Mouse (Mus musculus): Measurements from ENCODE around the gene Ubqln1. TPM values are rescaled to one million over a fixed set of nuclear protein-coding genes. Genes with fewer than 3 reads are reported as not detected.

Ubqln1 gene
- total RNA-seq (2012; rRNA removed): 60.2 and 91.7 TPM in 2 replicates

- Histone ChIP-seq H3K4me3 (ENCODE audit: insufficient read depth in 1 of 2, low read depth in 1 of 2, low read length in 2 of 2, poor library complexity in 1 of 2, severe bottlenecking in 1 of 2) (peak within 1 kb of the TSS; percentile 95 to 96), H3K9me3 (ENCODE audit: control insufficient read depth, insufficient read depth, low read depth, low read length) (no peaks in the 10 kb centered on the region), H3K4me1 (ENCODE audit: control insufficient read depth in 2 of 2, insufficient read depth in 2 of 2, low read length in 2 of 2, poor library complexity in 1 of 2) (peaks cover 0 to 3% of the 10 kb centered on the region in 2 experiments), H3K27ac (ENCODE audit: insufficient read depth, low read depth, low read length, poor library complexity, severe bottlenecking) (peak within 1 kb of the TSS; percentile 79), H3K36me3 (ENCODE audit: control insufficient read depth, insufficient read depth, low read length, poor library complexity, severe bottlenecking) (no peaks in the 10 kb centered on the region), H3K9ac (ENCODE audit: insufficient read depth, low read depth, low read length, poor library complexity, severe bottlenecking) (peak within 1 kb of the TSS; percentile 96)
- peak; percentile 56 for DNase-seq (ENCODE audit: low read depth, low spot score)
- TF ChIP-seq MAFK (IDR thresholded peaks at IDR 0.05; ENCODE audit: insufficient read depth, low read depth, low read length): peak; percentile 24; the same call in 1 of the 2 replicates
- peak; percentile 65; the same call in 1 of the 2 replicates for TF ChIP-seq HCFC1 (IDR thresholded peaks at IDR 0.05; ENCODE audit: borderline replicate concordance, insufficient read depth, low read length)
- TF ChIP-seq CHD2 (IDR thresholded peaks at IDR 0.05; ENCODE audit: low read depth, low read length): no peak
- no peak for TF ChIP-seq ZNF384 (IDR thresholded peaks at IDR 0.05; ENCODE audit: low read depth, low read length)
- in situ Hi-C loops (cut with MboI; ENCODE audit: low sequenced_read_pairs in 2 of 2, unreplicated experiment in 2 of 2): no loop called here
These were observed at the start of gene Ubqln1 for GRCm38 (mm10) chr13:58215592-58216341. Gene Ubqln1 (minus strand): TSS chr13:58215653.

- in situ Hi-C loops (cut with MboI; ENCODE audit: low sequenced_read_pairs in 2 of 2, unreplicated experiment in 2 of 2): no loop called here
- Histone ChIP-seq H3K4me1 (ENCODE audit: control insufficient read depth in 2 of 2, insufficient read depth in 2 of 2, low read length in 2 of 2, poor library complexity in 1 of 2) (peaks cover 0 to 8% of the 10 kb centered on the region in 2 experiments; a peak in 1 of 4 replicates), H3K9ac (ENCODE audit: insufficient read depth, low read depth, low read length, poor library complexity, severe bottlenecking) (no peak overlapping the region), H3K36me3 (ENCODE audit: control insufficient read depth, insufficient read depth, low read length, poor library complexity, severe bottlenecking) (no peaks in the 10 kb centered on the region), H3K9me3 (ENCODE audit: control insufficient read depth, insufficient read depth, low read depth, low read length) (no peaks in the 10 kb centered on the region), H3K27ac (ENCODE audit: insufficient read depth, low read depth, low read length, poor library complexity, severe bottlenecking) (no peak overlapping the region), H3K4me3 (ENCODE audit: insufficient read depth in 1 of 2, low read depth in 1 of 2, low read length in 2 of 2, poor library complexity in 1 of 2, severe bottlenecking in 1 of 2) (no peak overlapping the region)
- DNase-seq (ENCODE audit: low read depth, low spot score): no peak
- TF ChIP-seq HCFC1 (IDR thresholded peaks at IDR 0.05; ENCODE audit: borderline replicate concordance, insufficient read depth, low read length): no peak
- TF ChIP-seq CHD2 (IDR thresholded peaks at IDR 0.05; ENCODE audit: low read depth, low read length): no peak
- TF ChIP-seq ZNF384 (IDR thresholded peaks at IDR 0.05; ENCODE audit: low read depth, low read length): no peak
- no peak for TF ChIP-seq ZC3H11A (IDR thresholded peaks at IDR 0.05; ENCODE audit: borderline replicate concordance, low read depth, low read length)
- no peak for TF ChIP-seq MAFK (IDR thresholded peaks at IDR 0.05; ENCODE audit: insufficient read depth, low read depth, low read length)
These were observed 48.1 kb upstream of the Ubqln1 start for GRCm38 (mm10) chr13:58263546-58263945.

- in situ Hi-C loops (cut with MboI; ENCODE audit: low sequenced_read_pairs in 2 of 2, unreplicated experiment in 2 of 2): no loop called here
- H3K27ac ChIP-seq (ENCODE audit: insufficient read depth, low read depth, low read length, poor library complexity, severe bottlenecking): no peak overlapping the region
- no peaks in the 10 kb centered on the region for H3K36me3 ChIP-seq (ENCODE audit: control insufficient read depth, insufficient read depth, low read length, poor library complexity, severe bottlenecking)
- TF ChIP-seq ZNF384 (IDR thresholded peaks at IDR 0.05; ENCODE audit: low read depth, low read length) (no peak), CHD2 (IDR thresholded peaks at IDR 0.05; ENCODE audit: low read depth, low read length) (no peak), ZC3H11A (IDR thresholded peaks at IDR 0.05; ENCODE audit: borderline replicate concordance, low read depth, low read length) (no peak), HCFC1 (IDR thresholded peaks at IDR 0.05; ENCODE audit: borderline replicate concordance, insufficient read depth, low read length) (no peak), MAFK (IDR thresholded peaks at IDR 0.05; ENCODE audit: insufficient read depth, low read depth, low read length) (no peak)
- H3K4me1 ChIP-seq (ENCODE audit: control insufficient read depth in 2 of 2, insufficient read depth in 2 of 2, low read length in 2 of 2, poor library complexity in 1 of 2): peaks cover 0 to 7% of the 10 kb centered on the region in 2 experiments; a peak in 1 of 4 replicates
- H3K9me3 ChIP-seq (ENCODE audit: control insufficient read depth, insufficient read depth, low read depth, low read length): no peaks in the 10 kb centered on the region
- DNase-seq (ENCODE audit: low read depth, low spot score): no peak
- no peak overlapping the region for H3K9ac ChIP-seq (ENCODE audit: insufficient read depth, low read depth, low read length, poor library complexity, severe bottlenecking)
- H3K4me3 ChIP-seq (ENCODE audit: insufficient read depth in 1 of 2, low read depth in 1 of 2, low read length in 2 of 2, poor library complexity in 1 of 2, severe bottlenecking in 1 of 2): no peak overlapping the region
These were observed 46.2 kb upstream of the Ubqln1 start for GRCm38 (mm10) chr13:58261674-58262073.

GRCm38 (mm10) chr13:58253268-58253667 is 37.8 kb upstream of the Ubqln1 start:
- no peak for DNase-seq (ENCODE audit: low read depth, low spot score)
- Histone ChIP-seq H3K4me3 (ENCODE audit: insufficient read depth in 1 of 2, low read depth in 1 of 2, low read length in 2 of 2, poor library complexity in 1 of 2, severe bottlenecking in 1 of 2) (no peak overlapping the region), H3K36me3 (ENCODE audit: control insufficient read depth, insufficient read depth, low read length, poor library complexity, severe bottlenecking) (no peaks in the 10 kb centered on the region), H3K27ac (ENCODE audit: insufficient read depth, low read depth, low read length, poor library complexity, severe bottlenecking) (no peak overlapping the region), H3K9ac (ENCODE audit: insufficient read depth, low read depth, low read length, poor library complexity, severe bottlenecking) (no peak overlapping the region), H3K4me1 (ENCODE audit: control insufficient read depth in 2 of 2, insufficient read depth in 2 of 2, low read length in 2 of 2, poor library complexity in 1 of 2) (no peaks in the 10 kb centered on the region), H3K9me3 (ENCODE audit: control insufficient read depth, insufficient read depth, low read depth, low read length) (no peaks in the 10 kb centered on the region)
- in situ Hi-C loops (cut with MboI; ENCODE audit: low sequenced_read_pairs in 2 of 2, unreplicated experiment in 2 of 2): no loop called here
- TF ChIP-seq CHD2 (IDR thresholded peaks at IDR 0.05; ENCODE audit: low read depth, low read length): no peak
- TF ChIP-seq ZC3H11A (IDR thresholded peaks at IDR 0.05; ENCODE audit: borderline replicate concordance, low read depth, low read length): no peak
- TF ChIP-seq HCFC1 (IDR thresholded peaks at IDR 0.05; ENCODE audit: borderline replicate concordance, insufficient read depth, low read length): no peak
- TF ChIP-seq ZNF384 (IDR thresholded peaks at IDR 0.05; ENCODE audit: low read depth, low read length): no peak
- TF ChIP-seq MAFK (IDR thresholded peaks at IDR 0.05; ENCODE audit: insufficient read depth, low read depth, low read length): no peak

Data from ES-E14 (cell line).